Mouse (Mus musculus): ENCODE results near the gene Ccdc57. TPM values are rescaled to one million over a fixed set of nuclear protein-coding genes. Genes with fewer than 3 reads are reported as not detected.

The Ccdc57 gene
- total and polyA plus RNA-seq, 3 experiments = 2.5 to 4.2 (median 2.8) TPM

GRCm38 (mm10) chr11:120939712-120940341 lies 7.2 kb upstream of the Ccdc57 start:
- H3K27me3 ChIP-seq (ENCODE audit: insufficient read depth, low read length) = no peaks in the 10 kb centered on the region; the same call in 1 of the 2 replicates
- peaks cover 24% of the 10 kb centered on the region for H3K4me1 ChIP-seq (ENCODE audit: insufficient read depth, low read depth, low read length)
- H3K9me3 ChIP-seq (replicated peaks) = no peaks in the 10 kb centered on the region
- DNase-seq (ENCODE audit: low spot score) = no peak
- TF ChIP-seq GATA1 (IDR thresholded peaks at IDR 0.05; ENCODE audit: borderline replicate concordance, low read length) (no peak), CTCF (IDR thresholded peaks at IDR 0.05; ENCODE audit: low read depth, low read length) (no peak), TAL1 (conservative IDR thresholded peaks at IDR 0.05; ENCODE audit: low read depth, low read length) (no peak), POLR2AphosphoS5 (IDR thresholded peaks at IDR 0.05; ENCODE audit: insufficient replicate concordance, low read depth, low read length) (no peak), GATA2 (IDR thresholded peaks at IDR 0.05; ENCODE audit: borderline replicate concordance, low read depth, low read length) (no peak)
- no peak overlapping the region for H3K4me3 ChIP-seq (ENCODE audit: low read depth, low read length)
- ATAC-seq (ENCODE audit: extremely low read depth, insufficient number of reproducible peaks, low FRiP score, poor library complexity, severe bottlenecking) = no peak
- no peaks in the 10 kb centered on the region for H3K36me3 ChIP-seq (replicated peaks)

GRCm38 (mm10) chr11:120938795-120939194 lies 6.1 kb upstream of the Ccdc57 start:
- DNase-seq (ENCODE audit: low spot score) = no peak
- peaks cover 24% of the 10 kb centered on the region for H3K4me1 ChIP-seq (ENCODE audit: insufficient read depth, low read depth, low read length)

GRCm38 (mm10) chr11:120937976-120938375 lies 5.3 kb upstream of the Ccdc57 start:
- DNase-seq (ENCODE audit: low spot score) (no peak), ATAC-seq (ENCODE audit: extremely low read depth, insufficient number of reproducible peaks, low FRiP score, poor library complexity, severe bottlenecking) (no peak)
- Histone ChIP-seq H3K4me1 (ENCODE audit: insufficient read depth, low read depth, low read length) (peaks cover 29% of the 10 kb centered on the region), H3K36me3 (replicated peaks) (no peaks in the 10 kb centered on the region), H3K9me3 (replicated peaks) (no peaks in the 10 kb centered on the region), H3K4me3 (ENCODE audit: low read depth, low read length) (no peak overlapping the region), H3K27me3 (ENCODE audit: insufficient read depth, low read length) (no peaks in the 10 kb centered on the region; the same call in 1 of the 2 replicates)
- TF ChIP-seq GATA1 (IDR thresholded peaks at IDR 0.05; ENCODE audit: borderline replicate concordance, low read length) = no peak
- TF ChIP-seq POLR2AphosphoS5 (IDR thresholded peaks at IDR 0.05; ENCODE audit: insufficient replicate concordance, low read depth, low read length) = no peak
- no peak for TF ChIP-seq CTCF (IDR thresholded peaks at IDR 0.05; ENCODE audit: low read depth, low read length)
- TF ChIP-seq TAL1 (conservative IDR thresholded peaks at IDR 0.05; ENCODE audit: low read depth, low read length) = no peak
- no peak for TF ChIP-seq GATA2 (IDR thresholded peaks at IDR 0.05; ENCODE audit: borderline replicate concordance, low read depth, low read length)

More at GRCm38 (mm10) chr11:120938795-120939194, 6.1 kb upstream of the Ccdc57 start:
- H3K4me3 ChIP-seq (ENCODE audit: low read depth, low read length) = no peak overlapping the region; the same call in 1 of the 2 replicates
- TF ChIP-seq GATA1 (IDR thresholded peaks at IDR 0.05; ENCODE audit: borderline replicate concordance, low read length) = no peak
- no peak for TF ChIP-seq GATA2 (IDR thresholded peaks at IDR 0.05; ENCODE audit: borderline replicate concordance, low read depth, low read length)
- TF ChIP-seq TAL1 (conservative IDR thresholded peaks at IDR 0.05; ENCODE audit: low read depth, low read length) = no peak
- no peak for TF ChIP-seq POLR2AphosphoS5 (IDR thresholded peaks at IDR 0.05; ENCODE audit: insufficient replicate concordance, low read depth, low read length)
- TF ChIP-seq CTCF (IDR thresholded peaks at IDR 0.05; ENCODE audit: low read depth, low read length) = no peak
- H3K27me3 ChIP-seq (ENCODE audit: insufficient read depth, low read length) = no peaks in the 10 kb centered on the region; the same call in 1 of the 2 replicates
- peak; percentile 76; the same call in 1 of the 2 replicates for ATAC-seq (ENCODE audit: extremely low read depth, insufficient number of reproducible peaks, low FRiP score, poor library complexity, severe bottlenecking)
- H3K36me3 ChIP-seq (replicated peaks) = no peaks in the 10 kb centered on the region
- H3K9me3 ChIP-seq (replicated peaks) = no peaks in the 10 kb centered on the region

- peaks cover 7% of the 10 kb centered on the region for H3K4me1 ChIP-seq (ENCODE audit: insufficient read depth, low read depth, low read length)
- TF ChIP-seq GATA1 (IDR thresholded peaks at IDR 0.05; ENCODE audit: borderline replicate concordance, low read length) (no peak), TAL1 (conservative IDR thresholded peaks at IDR 0.05; ENCODE audit: low read depth, low read length) (no peak), POLR2AphosphoS5 (IDR thresholded peaks at IDR 0.05; ENCODE audit: insufficient replicate concordance, low read depth, low read length) (no peak), CTCF (IDR thresholded peaks at IDR 0.05; ENCODE audit: low read depth, low read length) (no peak), GATA2 (IDR thresholded peaks at IDR 0.05; ENCODE audit: borderline replicate concordance, low read depth, low read length) (no peak)
- no peaks in the 10 kb centered on the region for H3K9me3 ChIP-seq (replicated peaks)
- no peak for ATAC-seq (ENCODE audit: extremely low read depth, insufficient number of reproducible peaks, low FRiP score, poor library complexity, severe bottlenecking)
- no peak overlapping the region for H3K4me3 ChIP-seq (ENCODE audit: low read depth, low read length)
- DNase-seq (ENCODE audit: low spot score) = no peak
- peaks cover 18% of the 10 kb centered on the region for H3K36me3 ChIP-seq (replicated peaks)
- peaks cover 3% of the 10 kb centered on the region for H3K27me3 ChIP-seq (ENCODE audit: insufficient read depth, low read length)
Measured at GRCm38 (mm10) chr11:120931479-120931878, 1.2 kb downstream of the Ccdc57 start.

- H3K36me3 ChIP-seq (replicated peaks) = peaks cover 45% of the 10 kb centered on the region
- ATAC-seq (ENCODE audit: extremely low read depth, insufficient number of reproducible peaks, low FRiP score, poor library complexity, severe bottlenecking) = no peak
Measured at GRCm38 (mm10) chr11:120928468-120928867, 4.2 kb downstream of the Ccdc57 start.

GRCm38 (mm10) chr11:120922528-120922927 lies 10.1 kb downstream of the Ccdc57 start:
- peaks cover 70% of the 10 kb centered on the region for H3K36me3 ChIP-seq (replicated peaks)
- TF ChIP-seq GATA2 (IDR thresholded peaks at IDR 0.05; ENCODE audit: borderline replicate concordance, low read depth, low read length) = no peak
- TF ChIP-seq CTCF (IDR thresholded peaks at IDR 0.05; ENCODE audit: low read depth, low read length) = no peak
- TF ChIP-seq POLR2AphosphoS5 (IDR thresholded peaks at IDR 0.05; ENCODE audit: insufficient replicate concordance, low read depth, low read length) = no peak
- no peak for TF ChIP-seq TAL1 (conservative IDR thresholded peaks at IDR 0.05; ENCODE audit: low read depth, low read length)
- no peak for TF ChIP-seq GATA1 (IDR thresholded peaks at IDR 0.05; ENCODE audit: borderline replicate concordance, low read length)
- peaks cover 2% of the 10 kb centered on the region; the same call in 1 of the 2 replicates for H3K27me3 ChIP-seq (ENCODE audit: insufficient read depth, low read length)
- H3K4me3 ChIP-seq (ENCODE audit: low read depth, low read length) = no peak overlapping the region
- no peak for ATAC-seq (ENCODE audit: extremely low read depth, insufficient number of reproducible peaks, low FRiP score, poor library complexity, severe bottlenecking)
- DNase-seq (ENCODE audit: low spot score) = no peak
- no peaks in the 10 kb centered on the region for H3K9me3 ChIP-seq (replicated peaks)
- no peaks in the 10 kb centered on the region for H3K4me1 ChIP-seq (ENCODE audit: insufficient read depth, low read depth, low read length)

More at GRCm38 (mm10) chr11:120928468-120928867, 4.2 kb downstream of the Ccdc57 start:
- H3K4me1 ChIP-seq (ENCODE audit: insufficient read depth, low read depth, low read length) = peaks cover 7% of the 10 kb centered on the region
- H3K9me3 ChIP-seq (replicated peaks) = no peaks in the 10 kb centered on the region
- no peak overlapping the region for H3K4me3 ChIP-seq (ENCODE audit: low read depth, low read length)
- DNase-seq (ENCODE audit: low spot score) = no peak
- peaks cover 3% of the 10 kb centered on the region for H3K27me3 ChIP-seq (ENCODE audit: insufficient read depth, low read length)
- TF ChIP-seq TAL1 (conservative IDR thresholded peaks at IDR 0.05; ENCODE audit: low read depth, low read length) (no peak), GATA1 (IDR thresholded peaks at IDR 0.05; ENCODE audit: borderline replicate concordance, low read length) (no peak), CTCF (IDR thresholded peaks at IDR 0.05; ENCODE audit: low read depth, low read length) (no peak), POLR2AphosphoS5 (IDR thresholded peaks at IDR 0.05; ENCODE audit: insufficient replicate concordance, low read depth, low read length) (no peak), GATA2 (IDR thresholded peaks at IDR 0.05; ENCODE audit: borderline replicate concordance, low read depth, low read length) (no peak)
